In the genomic region with DNA sequence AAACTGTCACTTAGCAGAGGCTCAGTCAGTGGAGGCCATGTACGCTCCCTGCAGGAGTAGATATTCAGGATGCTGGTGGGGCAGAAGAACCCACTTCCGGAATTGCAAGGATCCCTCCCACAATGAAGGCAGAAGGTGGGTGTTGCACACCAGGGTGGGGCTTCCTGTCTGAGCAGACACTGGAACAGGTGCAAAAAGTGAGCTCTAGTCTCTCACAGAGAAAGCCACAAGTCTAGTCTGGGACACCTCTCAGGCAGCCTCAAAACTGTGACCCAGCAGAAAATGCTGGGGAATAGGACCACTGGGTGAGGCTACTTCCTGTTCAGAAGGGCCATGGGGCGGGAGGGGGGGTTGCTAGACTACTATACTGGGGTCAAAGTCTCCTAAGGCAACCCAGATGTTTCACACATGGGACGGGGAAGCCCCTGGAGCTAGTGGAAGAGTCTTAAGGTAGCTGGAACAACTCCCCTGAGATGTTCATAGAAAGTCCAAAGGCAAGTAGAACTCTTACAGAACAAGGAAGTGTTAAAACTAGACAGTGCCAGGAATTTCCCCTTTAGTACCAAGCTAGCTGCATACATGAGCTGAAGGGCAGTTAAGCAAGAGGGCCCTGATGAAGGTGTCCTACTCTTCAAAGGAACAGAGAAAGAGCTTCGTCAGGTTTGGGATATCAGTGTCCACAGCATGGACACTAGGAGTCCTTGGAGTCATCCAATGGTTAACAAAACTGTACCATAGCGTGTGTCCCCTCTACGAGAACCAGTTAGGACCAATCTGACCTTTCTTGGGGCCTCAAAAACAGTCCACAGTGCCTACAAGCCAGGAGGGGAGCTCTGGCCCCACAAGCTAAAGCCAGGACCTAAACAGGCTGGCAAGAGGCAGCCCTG, we compare ENCODE assay signal across 8 mouse cellular contexts. TPM values are rescaled to one million over a fixed set of nuclear protein-coding genes. Genes with fewer than 3 reads are reported as not detected.
A peak's percentile ranks its signal among the peaks of the same experiment; 100 is the strongest.
DNase-seq lines count a peak whose midpoint lies in the region; ATAC-seq lines count a peak whose summit lies in the region.

No protein-coding gene starts in this region.

- no peaks in the 10 kb centered on the region for H3K27me3 ChIP-seq in lung, embryonic 15.5 days
- H3K27me3 ChIP-seq in midbrain, embryonic 14.5 days (ENCODE audit: control insufficient read depth, insufficient read depth, low read length): no peaks in the 10 kb centered on the region

- 62% methylated on average over 7 of the region's 7 CpGs for WGBS in lung, embryonic 15.5 days
- 88% methylated on average over 7 of the region's 7 CpGs for WGBS in midbrain, embryonic 14.5 days

- H3K4me2 ChIP-seq in lung, embryonic 15.5 days: no peak overlapping the region
- H3K4me2 ChIP-seq in midbrain, embryonic 14.5 days (ENCODE audit: low read length): no peak overlapping the region

- peaks cover 55% of the 10 kb centered on the region for H3K4me1 ChIP-seq in lung, embryonic 15.5 days
- H3K4me1 ChIP-seq in midbrain, embryonic 14.5 days (ENCODE audit: control insufficient read depth, insufficient read depth, low read length): peaks cover 11% of the 10 kb centered on the region

- no peak for DNase-seq in lung, postnatal 10 days
- DNase-seq in lung, postnatal 14 days: peak; percentile 34
- DNase-seq in thymus, postnatal 10 days (ENCODE audit: low spot score in 2 of 2): peak; percentile 78 to 86
- no peak for DNase-seq in layer of hippocampus, adult 11-12 months (ENCODE audit: low spot score)
- no peak for DNase-seq in midbrain, embryonic 14.5 days
- DNase-seq in layer of hippocampus, adult 9-10 months (ENCODE audit: low spot score): no peak

- H3K36me3 ChIP-seq in lung, embryonic 15.5 days: peaks cover 24% of the 10 kb centered on the region
- H3K36me3 ChIP-seq in midbrain, embryonic 14.5 days (ENCODE audit: control insufficient read depth, insufficient read depth, low read length): peaks cover 19% of the 10 kb centered on the region

- no peaks in the 10 kb centered on the region for H3K9me3 ChIP-seq in lung, embryonic 15.5 days
- no peaks in the 10 kb centered on the region for H3K9me3 ChIP-seq in midbrain, embryonic 14.5 days (ENCODE audit: control insufficient read depth, low read length)

- peak overlapping the region; percentile 9; the same call in 1 of the 2 replicates for H3K27ac ChIP-seq in lung, embryonic 15.5 days
- no peak overlapping the region for H3K27ac ChIP-seq in midbrain, embryonic 14.5 days (replicated peaks; ENCODE audit: low read depth, low read length)

- ATAC-seq in lung, embryonic 15.5 days (ENCODE audit: borderline replicate concordance, extremely low read depth, low FRiP score, low TSS enrichment): no peak
- peak; percentile 60 for ATAC-seq in common myeloid progenitor, adult 5-6 weeks (replicated peaks; ENCODE audit: low read depth, poor library complexity, severe bottlenecking)
- ATAC-seq in midbrain, embryonic 14.5 days (ENCODE audit: low FRiP score, low TSS enrichment): no peak

- H3K9ac ChIP-seq in lung, embryonic 15.5 days: no peak overlapping the region
- H3K9ac ChIP-seq in midbrain, embryonic 14.5 days (replicated peaks; ENCODE audit: low read length): no peak overlapping the region

- H3K4me3 ChIP-seq in lung, embryonic 15.5 days: no peak overlapping the region
- no peak overlapping the region for H3K4me3 ChIP-seq in midbrain, embryonic 14.5 days (replicated peaks; ENCODE audit: low read depth, low read length)

RNA-seq across cellular contexts. Expression of a gene that starts 59.7 kb away (rescaled TPM):
- 16.1 and 16.9 TPM in 2 replicates for polyA plus RNA-seq in lung, embryonic 15.5 days (2015; fragmentation: Nextera tagmentation; extraction: Ambion mirVana)
- 8.4 and 9.9 TPM in 2 replicates for total RNA-seq in common myeloid progenitor, adult 5-6 weeks (2017)
- polyA plus RNA-seq in midbrain, embryonic 14.5 days (2014; fragmentation: Nextera tagmentation; extraction: Ambion mirVana): 14.3 and 15.4 TPM in 2 replicates

Comparison
In these comparisons a context has a peak if more than half of its experiments do, and no peak if none do; other contexts are left out.
1. DNase-seq: peak in lung, postnatal 14 days (single experiment) and thymus, postnatal 10 days (2 of 2); none in lung, postnatal 10 days (single experiment), layer of hippocampus, adult 11-12 months (single experiment), midbrain, embryonic 14.5 days (single experiment) and layer of hippocampus, adult 9-10 months (single experiment).